Mouse (Mus musculus): Measurements from ENCODE around the gene Slc9a9. TPM values are rescaled to one million over a fixed set of nuclear protein-coding genes. Genes with fewer than 3 reads are reported as not detected.

The Slc9a9 gene
- total RNA-seq, 2 experiments from 2014 or later = 8.4 to 8.5 TPM

GRCm38 (mm10) chr9:94821268-94821667, 151.6 kb downstream of the Slc9a9 start:
- no peak for DNase-seq (ENCODE audit: low spot score in 2 of 2)

DNA sequence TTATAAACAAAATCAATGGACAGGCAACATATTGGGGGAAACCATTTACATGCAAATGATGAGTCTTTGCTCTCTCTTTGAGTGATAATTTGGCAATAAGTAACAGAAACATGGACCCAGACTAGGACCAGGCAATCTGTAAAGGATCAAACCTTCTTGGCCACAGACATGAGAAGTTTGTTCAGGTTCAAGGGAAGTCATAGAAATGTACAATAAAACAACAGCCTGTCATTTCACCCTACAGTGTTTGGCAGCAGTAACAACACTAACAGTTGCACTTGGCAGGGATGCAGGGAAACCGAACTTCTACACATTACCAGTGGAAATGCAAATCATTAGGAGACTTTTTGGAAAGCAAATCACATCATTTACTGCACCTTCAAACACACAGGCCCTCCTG, 164.1 kb downstream of the Slc9a9 start:
- no peak for DNase-seq (ENCODE audit: low spot score in 2 of 2)

DNA sequence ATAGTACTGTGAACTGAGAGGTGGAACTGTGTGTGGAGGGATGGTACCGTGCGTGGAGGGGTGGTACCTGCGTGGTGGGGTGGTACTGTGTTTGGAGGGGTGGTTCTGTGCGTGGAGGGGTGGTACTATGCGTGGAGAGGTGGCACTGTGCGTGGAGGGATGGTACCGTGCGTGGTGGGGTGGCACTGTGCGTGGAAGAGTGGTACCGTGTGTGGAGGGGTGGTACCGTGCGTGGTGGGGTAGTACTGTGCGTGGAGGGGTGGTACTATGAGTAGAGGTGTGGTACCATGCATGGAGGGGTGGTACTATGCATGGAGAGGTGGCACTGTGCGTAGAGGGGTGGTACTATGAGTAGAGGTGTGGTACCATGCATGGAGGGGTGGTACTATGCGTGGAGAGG, 167.7 kb downstream of the Slc9a9 start:
- DNase-seq (ENCODE audit: low spot score in 2 of 2) = no peak

- no peak for DNase-seq (ENCODE audit: low spot score in 2 of 2)
These were observed 168.8 kb downstream of the Slc9a9 start for GRCm38 (mm10) chr9:94838479-94839031.

GRCm38 (mm10) chr9:94839204-94839603, 169.5 kb downstream of the Slc9a9 start:
- no peak for DNase-seq (ENCODE audit: low spot score in 2 of 2)

- DNase-seq (ENCODE audit: low spot score in 2 of 2) = no peak
These were observed 170.7 kb downstream of the Slc9a9 start for GRCm38 (mm10) chr9:94840398-94840797.

DNA sequence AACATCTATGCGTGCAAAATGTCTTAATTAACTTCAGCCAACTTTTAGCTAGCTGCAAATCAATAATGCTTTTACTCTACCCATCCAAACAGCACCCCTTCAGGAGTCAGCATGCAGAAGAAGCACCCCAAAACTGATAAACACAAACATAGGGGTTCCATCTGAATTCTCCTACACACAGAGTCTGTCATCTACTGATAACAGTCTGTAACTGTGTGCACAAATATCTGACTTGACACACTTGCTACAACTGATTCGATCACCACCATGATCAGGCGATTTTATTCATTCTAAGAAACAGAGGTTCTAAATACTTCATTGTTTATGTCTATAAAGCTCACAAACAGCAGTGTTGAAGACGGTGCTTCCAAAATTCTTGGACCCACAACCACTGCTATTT, 171.3 kb downstream of the Slc9a9 start:
- DNase-seq (ENCODE audit: low spot score in 2 of 2) = no peak

- DNase-seq (ENCODE audit: low spot score in 2 of 2) = no peak
These were observed 174.5 kb downstream of the Slc9a9 start for GRCm38 (mm10) chr9:94844176-94844575.

DNA sequence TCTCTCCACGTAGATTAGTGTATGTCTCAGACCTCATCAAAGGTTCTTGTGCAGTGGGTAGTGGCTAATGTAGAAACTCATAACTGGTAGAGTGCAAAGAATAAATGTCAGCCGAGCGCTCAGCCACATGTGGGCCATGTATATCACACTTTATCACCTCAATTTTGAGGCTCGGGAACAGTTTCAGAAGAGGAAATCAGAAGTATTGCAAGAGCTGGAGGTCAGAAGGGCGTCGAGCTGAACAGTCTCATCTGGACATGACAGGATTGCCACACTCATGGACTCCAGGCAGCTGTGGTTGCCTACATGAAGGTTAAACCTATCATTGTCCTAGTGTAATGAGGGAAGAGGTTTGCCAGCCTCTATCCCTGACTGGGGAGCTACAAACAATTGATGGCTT, 177.9 kb downstream of the Slc9a9 start:
- no peak for DNase-seq (ENCODE audit: low spot score in 2 of 2)

DNA sequence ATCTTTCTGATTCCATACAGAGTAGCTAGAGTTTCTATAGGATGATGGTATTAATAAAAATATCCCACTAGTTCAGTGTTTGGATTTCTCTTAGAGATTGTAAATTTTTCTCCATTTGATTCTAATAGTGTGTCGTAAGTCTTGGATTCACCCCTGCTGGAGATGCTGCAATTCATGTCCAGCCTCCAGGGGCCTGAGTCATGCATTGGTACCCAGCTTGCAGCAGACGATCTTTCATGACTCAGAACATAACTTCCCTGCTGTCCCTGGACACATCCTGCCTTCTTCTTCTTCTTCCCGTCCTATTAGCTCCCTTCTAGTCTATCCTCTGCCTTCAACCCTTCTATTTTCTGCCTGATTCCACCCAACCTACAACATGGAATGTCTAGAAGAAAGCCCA, 181.8 kb downstream of the Slc9a9 start:
- DNase-seq (ENCODE audit: low spot score in 2 of 2) = no peak

- no peak for DNase-seq (ENCODE audit: low spot score in 2 of 2)
These were observed 186.4 kb downstream of the Slc9a9 start for GRCm38 (mm10) chr9:94856093-94856492.

DNA sequence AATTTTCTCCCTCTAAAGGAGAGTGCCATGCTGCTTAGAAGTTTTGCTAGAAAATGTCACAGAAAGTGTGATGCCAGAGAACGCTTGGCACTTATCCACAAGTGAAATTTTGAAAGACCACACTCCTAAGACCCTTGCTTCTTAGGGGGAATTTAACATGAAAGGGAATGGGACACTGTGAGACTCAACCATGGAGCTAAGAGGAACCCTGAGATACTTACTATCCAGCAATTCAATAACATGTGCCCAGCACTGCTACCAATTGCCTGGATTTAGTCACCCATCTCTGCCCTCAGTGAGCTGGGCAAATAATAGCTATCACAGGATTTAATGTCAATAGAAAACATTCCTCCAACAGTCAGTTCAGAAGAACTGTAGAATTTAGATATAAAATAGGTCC, 198.8 kb downstream of the Slc9a9 start:
- no peak for DNase-seq (ENCODE audit: low spot score in 2 of 2)

- no peak for DNase-seq (ENCODE audit: low spot score in 2 of 2)
These were observed 199.5 kb downstream of the Slc9a9 start for GRCm38 (mm10) chr9:94869023-94869799.

- no peak for DNase-seq (ENCODE audit: low spot score in 2 of 2)
These were observed 212.8 kb downstream of the Slc9a9 start for GRCm38 (mm10) chr9:94882517-94882916.

GRCm38 (mm10) chr9:94883435-94883834, 213.7 kb downstream of the Slc9a9 start:
- DNase-seq (ENCODE audit: low spot score in 2 of 2) = no peak

DNA sequence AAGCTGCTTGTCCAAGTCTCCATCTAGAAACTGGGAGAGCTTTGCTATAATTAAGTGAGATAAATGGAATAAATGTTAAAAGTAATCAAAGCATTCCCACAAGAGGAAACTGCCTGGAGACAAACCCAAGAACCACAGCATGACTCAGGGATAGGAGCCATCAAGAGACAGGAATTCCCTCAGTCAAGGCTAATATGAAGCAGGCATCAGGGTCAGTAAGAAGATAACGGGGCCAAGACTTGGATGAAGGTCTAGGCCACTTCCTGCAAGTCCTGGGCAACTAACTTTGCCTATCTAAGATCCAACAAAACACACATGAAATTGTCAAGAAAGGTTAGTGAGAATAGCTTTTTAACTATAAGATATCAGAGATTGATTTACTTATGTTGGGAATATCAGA, 215.4 kb downstream of the Slc9a9 start:
- no peak for DNase-seq (ENCODE audit: low spot score in 2 of 2)

- no peak for DNase-seq (ENCODE audit: low spot score in 2 of 2)
These were observed 219.9 kb downstream of the Slc9a9 start for GRCm38 (mm10) chr9:94889647-94890046.

GRCm38 (mm10) chr9:94895882-94896281, 226.2 kb downstream of the Slc9a9 start:
- DNase-seq (ENCODE audit: low spot score in 2 of 2) = no peak

DNA sequence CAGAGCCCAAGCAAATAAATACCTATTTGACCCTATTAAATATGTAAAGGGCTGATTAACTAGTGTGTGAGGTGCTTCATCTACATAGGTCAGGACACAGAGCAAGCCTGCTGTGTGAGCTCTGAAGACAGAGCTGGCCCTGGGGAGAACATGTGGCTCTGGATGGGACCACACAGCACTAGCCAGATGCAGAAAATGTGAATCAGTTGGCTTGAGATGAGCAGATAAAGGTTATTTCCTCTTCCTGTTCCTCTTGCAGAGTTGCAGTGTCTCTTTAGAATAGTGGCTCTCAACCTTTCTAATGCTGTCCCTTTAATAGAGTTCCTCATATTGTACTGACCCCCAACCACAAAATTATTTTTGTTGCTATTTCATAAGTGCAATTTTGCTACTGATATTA, 234.5 kb downstream of the Slc9a9 start:
- no peak for DNase-seq (ENCODE audit: low spot score in 2 of 2)

DNA sequence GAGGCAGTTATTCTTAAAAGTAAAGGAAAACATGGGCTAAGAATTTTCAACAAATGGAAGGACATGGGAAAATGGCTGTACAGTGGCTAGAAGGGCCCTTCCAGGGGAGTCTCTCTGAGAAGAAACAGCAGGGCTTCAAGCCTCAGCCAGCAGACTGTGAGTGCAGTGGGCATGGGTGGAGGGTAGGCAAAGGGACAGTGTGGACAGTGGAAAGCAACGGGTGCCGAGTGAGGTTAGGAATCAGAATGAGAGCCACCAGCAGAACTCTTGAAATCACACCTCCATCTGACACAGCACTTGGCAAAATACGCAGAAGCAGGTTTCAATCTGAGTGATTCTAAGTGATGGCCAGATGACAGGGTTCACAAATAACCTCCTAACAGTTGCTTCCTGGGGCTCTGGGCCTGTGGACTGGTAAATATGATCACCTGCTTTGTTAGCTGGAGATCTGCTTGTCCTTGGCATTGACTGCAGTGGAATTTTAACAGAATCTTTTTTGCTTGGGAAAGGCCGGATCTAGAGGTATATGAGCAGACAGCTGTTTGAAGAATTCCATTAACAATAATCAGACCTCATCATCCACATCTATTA, 237.4 kb downstream of the Slc9a9 start:
- DNase-seq (ENCODE audit: low spot score in 2 of 2) = no peak

- no peak for DNase-seq (ENCODE audit: low spot score in 2 of 2)
These were observed 242.4 kb downstream of the Slc9a9 start for GRCm38 (mm10) chr9:94912071-94912470.

DNA sequence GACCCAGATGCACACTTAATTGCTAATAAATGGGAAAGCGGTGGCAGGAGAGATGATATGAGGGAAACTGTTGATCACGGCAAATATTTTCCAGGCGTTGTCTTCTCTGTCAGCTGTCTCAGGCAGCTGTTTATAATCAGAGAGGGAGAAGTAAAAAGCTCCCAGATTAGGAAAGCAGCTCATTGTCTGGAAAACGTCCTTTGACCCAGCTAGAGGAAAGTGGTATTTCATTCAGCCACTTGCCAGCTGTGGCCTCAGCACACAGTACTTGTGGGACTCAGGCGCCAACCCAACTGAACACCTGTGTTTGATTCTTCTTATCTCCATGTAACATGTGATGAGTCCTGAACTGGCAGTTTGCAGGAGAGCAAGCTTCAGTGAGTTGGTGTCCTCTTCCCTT, 252.4 kb downstream of the Slc9a9 start:
- no peak for DNase-seq (ENCODE audit: low spot score in 2 of 2)

GRCm38 (mm10) chr9:94925845-94926244, 256.1 kb downstream of the Slc9a9 start:
- DNase-seq (ENCODE audit: low spot score in 2 of 2) = no peak

Data from gastrocnemius, postnatal 4 days (tissue).